Mouse (Mus musculus): Measurements from ENCODE around the gene Ppp1r3c.

Gene Ppp1r3c

DNA sequence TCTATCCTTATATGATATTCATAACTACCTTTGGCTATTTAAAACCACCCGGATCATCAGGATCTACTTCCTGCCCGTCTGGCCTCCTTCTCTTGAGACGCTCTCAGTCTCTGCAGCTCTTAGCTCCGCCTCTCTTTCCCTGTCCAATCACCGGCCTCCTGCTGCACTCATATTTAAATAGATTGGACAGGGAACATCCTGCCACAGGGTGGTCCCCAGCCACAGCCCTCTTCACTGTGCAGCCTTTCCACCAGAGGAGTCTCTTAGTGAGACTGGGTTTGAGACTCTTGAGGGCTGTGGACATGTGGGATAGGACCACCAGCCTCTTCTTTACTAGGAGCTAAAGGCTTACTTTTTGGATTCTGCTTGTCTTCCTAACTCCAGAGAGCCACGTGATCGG is 20.2 kb downstream of the Ppp1r3c start:
- no peak for DNase-seq (ENCODE audit: low read depth)

DNA sequence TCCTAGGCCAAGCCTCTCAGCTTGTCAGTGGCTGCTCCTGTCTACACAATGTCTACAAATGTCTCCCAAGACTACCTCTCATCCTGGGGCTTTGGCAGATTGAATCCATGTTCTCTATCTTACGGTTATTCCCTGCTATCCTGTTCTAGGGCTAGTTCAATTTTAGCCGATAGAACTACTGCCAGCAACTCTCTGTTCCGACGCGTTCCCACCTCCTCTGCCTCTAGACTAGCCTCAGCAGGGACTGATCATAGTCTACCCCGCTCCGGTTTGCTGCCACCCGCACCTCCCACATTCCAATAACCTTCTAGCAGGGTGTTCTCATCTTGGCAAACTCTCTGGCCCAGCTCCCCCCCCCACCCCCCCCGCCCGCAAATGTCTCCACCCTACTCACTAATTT is 20.9 kb downstream of the Ppp1r3c start:
- no peak for DNase-seq (ENCODE audit: low read depth)

DNA sequence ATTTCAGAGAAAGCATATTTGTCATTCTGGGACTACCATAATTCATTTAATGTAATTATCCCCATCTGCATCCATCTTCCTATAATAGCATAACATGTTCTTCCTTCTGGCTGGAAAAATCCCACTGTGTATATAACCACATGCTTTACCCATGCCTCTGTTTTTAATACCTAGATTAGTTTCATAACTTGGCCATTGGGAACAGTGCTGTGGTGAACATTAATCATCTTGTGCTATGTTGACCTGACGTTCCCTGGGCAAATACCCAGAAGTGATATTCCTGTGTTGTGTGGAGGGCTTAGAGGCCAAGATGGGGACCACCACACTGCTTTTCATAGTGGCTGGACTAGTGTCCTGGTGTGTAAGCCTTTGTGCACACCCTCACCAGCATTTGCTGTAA is 22.0 kb downstream of the Ppp1r3c start:
- DNase-seq (ENCODE audit: low read depth) = no peak

DNA sequence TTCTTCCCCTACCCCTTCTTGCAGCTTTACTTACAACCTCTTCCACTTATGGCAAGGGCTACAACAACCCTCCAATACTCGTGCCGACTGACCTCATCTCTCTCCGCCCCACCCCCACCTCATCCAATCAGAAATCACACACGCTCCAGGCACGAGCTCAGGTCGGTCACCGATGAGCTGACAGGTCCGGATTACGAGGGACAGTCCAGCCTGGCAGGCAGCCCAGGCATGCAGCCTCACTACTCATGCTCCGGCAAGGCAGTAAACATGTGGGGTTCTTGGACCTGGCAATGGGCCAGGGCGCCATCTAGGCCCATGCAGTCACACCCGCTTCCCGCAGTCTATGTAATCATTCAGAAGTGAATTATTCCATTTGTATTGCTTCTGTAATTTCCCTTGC is 23.4 kb downstream of the Ppp1r3c start:
- no peak for DNase-seq (ENCODE audit: low read depth)

DNA sequence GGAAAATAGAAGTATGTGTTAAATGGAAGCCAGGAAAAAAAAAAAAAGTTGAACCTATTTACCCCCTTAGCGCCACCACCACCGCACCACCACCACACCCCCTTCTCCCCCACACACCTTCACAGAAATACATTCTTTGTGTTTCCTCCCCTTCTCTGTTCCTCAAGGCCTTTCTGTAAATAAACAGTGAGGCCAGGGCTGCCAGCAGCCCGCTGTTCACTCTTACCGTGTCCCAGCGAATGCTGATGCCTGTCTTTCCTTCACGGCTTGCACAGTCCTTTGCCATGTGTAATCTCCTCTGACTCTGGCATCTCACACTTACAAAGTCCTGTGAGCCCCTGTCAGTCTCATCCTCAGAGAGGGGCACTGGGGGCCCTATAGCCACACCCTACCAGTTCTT is 30.3 kb downstream of the Ppp1r3c start:
- DNase-seq (ENCODE audit: low read depth) = no peak

DNA sequence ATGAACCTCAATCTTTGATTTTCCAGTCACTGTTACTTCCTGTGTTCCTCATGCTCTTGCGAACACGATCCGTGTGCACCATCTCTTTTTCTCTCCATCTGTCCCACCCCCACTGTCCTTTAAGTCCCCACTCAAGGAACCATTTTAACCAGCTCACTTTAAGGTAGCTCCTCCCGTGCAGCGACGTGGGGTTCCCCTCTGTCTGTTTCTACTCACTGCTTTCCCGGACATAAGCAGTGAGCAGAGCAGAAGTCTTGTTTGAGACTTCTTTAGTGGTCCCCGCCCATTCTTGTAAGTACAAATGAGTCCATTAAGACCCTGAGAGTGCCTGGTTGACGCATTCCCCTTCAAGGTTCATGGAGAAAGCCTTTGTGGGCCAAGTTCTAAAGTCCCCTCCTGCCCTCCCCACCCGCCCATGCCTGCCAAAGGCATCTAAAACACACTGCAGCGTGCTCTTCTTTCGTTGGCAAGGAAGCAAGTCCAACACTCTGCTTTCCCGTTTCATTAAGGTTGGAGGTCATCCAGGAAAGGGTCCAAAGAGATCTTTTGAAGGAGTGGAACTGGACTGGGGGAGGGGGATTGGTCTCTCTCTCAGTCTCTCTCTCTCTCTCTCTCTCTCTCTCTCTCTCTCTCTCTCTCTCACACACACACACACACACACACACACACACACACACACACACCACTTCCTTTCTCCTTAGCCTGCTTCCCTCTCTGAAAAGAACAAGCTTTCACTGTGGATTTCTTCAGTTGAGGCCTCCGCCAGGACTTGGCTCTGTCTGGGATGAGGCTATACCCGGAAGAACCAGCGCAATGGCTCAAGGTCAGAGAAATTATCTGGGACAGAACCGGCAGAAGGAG is 30.9 kb downstream of the Ppp1r3c start:
- peak; percentile 28 for DNase-seq (ENCODE audit: low read depth)

DNA sequence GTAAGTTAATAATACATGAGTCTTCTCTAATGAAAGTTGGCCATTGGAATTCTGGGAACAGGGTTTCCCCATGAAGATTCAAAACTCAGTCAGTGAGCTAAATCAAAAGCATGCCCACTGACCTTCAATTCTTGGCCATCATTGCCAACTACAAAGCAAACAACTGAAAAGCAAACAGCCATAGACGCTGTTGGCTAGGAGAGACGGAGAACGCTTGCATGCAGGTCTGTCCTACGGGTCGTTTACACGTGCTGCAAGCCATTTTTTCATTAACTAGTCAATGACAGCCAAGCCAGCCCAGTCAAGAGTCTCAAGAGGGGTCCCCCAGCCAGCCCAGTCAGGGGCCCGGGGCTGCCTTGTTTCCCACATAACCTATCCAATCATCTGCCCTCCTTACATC is 31.7 kb downstream of the Ppp1r3c start:
- no peak for DNase-seq (ENCODE audit: low read depth)

DNA sequence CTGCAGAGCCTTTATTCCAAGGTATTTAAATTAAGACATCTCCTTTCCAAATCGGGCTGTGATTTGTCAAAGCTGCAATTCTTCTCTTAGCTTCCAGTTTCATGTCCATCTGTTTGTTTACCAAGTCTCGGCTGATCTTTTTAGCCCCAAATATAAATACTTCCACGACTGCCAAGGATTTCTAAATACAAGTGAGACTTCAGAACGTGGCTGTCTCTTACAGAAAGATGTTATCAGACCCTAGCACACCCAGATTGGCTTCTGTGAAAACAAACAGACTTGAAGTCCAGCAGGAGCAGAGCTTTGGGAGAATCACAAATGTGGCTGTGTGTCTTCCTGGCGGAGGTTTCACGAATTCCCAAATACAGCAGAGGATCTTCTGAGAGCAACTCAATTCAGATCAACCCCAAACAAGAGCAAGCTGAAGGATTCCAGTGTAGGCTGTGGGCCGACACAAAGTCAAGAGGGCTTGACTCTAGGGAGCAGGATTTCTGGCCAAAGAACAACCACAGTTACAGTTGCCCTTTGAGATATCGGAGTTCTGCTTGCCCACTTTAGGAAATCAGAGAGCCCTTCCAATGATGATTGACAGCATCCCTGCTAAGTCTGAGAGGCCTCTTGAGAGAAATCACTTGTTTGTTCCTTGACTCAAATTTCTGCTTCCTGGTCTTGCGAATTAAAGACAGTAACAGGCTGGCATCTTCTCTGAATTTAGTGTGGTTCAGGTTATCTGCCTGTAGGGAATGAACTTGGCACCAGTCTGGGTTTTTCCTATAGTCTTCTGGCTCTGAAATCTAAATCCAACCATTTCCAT is 34.4 kb downstream of the Ppp1r3c start:
- no peak for DNase-seq (ENCODE audit: low read depth)

DNA sequence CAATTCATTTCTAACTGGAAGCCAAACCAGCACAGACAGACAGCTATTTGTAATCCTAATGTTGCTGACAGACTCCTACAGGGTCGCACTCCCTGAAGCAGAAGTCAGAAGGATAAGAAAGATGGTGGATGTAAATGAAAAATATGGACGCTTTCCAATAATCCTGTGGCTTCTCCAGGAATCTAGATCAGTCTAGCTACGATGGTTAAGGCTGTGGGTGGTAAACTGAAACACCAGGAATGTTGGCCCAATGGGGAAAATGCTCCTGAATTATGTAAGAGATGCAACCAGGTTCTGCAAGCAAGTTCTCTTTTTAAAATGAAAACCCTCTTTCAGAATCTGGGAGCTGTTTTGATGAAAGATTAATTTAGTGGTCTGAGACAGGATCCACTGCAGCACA is 35.1 kb downstream of the Ppp1r3c start:
- DNase-seq (ENCODE audit: low read depth) = no peak

DNA sequence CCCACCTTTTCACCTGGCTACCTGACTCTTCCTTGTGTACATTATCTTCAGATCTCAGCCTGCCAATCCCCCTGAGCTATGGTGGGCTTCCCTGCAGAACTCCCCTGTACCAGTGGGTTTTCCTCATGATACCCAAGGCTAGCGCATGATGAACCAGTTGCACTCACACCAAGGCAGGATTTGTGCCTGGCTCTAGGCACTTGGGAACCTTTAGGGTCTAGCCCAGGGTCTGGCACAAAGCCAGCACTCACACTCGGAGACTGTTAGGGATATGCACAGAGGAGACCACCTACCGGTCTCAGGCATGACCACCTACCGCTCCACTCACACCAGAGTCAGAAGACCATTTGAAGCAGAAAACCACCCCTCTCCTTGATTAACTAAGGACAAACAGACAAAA is 35.5 kb downstream of the Ppp1r3c start:
- no peak for DNase-seq (ENCODE audit: low read depth)

DNA sequence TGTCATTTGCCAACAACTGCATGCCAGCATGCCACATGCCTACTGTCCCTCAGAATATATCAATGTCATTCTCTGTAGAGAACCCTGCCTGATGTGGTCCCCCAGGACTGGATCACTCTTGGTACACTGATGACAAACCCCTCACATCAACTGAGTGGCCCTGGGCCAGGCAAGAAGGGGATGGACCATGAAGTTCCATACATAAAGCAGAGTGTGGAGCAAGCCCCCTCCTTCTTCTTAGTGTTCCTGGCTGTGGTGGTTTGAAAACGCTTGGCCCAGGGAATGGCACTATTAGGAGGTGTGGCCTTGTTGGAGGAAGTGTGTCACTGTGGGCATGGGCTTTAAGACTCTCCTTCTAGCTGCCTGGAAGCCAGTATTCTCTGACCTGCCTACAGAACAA is 37.3 kb downstream of the Ppp1r3c start:
- DNase-seq (ENCODE audit: low read depth) = no peak

DNA sequence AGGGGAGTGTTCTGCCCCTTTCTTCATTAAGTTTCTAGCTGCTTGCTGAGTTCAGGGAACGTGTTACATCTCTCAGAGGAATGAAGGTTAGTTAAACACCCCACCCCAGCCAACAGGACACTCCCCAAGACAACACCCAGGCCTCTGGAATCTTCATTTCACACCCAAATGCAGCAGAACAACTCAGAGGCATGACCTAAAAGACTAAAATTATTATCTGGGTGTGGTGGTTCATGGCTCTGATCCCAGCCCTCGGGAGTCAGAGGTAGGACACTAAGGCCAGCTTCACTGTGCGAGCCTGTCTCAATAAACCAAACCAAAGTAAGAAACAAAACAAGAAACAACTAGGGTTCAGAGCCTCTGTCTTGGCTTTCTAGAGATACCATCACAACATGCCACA is 38.3 kb downstream of the Ppp1r3c start:
- DNase-seq (ENCODE audit: low read depth) = no peak

DNA sequence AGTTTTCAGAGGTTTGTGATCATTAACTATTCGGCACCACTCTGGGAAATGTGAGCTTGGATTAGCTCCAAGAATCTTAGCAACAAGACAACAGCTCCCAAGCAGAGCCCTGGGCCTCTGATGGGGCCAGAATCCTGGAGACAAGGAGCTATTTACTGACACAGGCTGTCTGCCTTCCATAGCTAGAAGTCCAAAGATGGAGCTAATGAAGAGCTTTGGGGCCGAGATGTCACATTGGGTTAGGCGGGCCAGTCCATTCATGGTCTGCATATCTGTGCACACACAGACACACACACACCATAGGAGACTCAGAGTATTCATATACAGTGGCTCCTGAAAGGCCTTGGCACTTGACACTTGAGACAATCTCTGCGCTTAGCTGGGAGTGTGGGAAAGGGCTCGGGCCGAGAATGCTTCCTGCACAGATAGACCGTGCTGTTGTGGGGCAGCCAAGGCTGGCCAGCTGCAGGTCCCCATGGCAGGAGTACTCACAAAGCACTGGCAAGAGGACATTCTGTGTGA is 39.8 kb downstream of the Ppp1r3c start:
- DNase-seq (ENCODE audit: low read depth) = no peak

DNA sequence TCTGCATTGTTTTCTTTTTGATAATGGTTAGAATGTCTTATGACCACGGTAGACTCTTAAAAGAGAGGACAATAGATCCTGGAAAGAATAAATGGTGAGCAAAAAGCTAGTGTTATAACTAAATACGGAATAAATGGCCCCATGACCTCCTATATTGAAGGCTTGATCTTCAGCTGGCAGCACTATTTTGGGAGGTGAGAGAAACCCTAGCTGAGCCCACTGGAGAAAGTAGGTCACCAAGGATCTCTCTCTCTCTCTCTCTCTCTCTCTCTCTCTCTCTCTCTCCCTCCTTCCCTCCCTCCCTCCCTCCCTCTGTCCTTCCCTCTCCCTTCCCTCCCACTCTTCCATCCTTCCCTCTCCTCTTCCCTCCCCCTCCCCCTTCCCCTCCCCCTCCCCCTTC is 42.9 kb downstream of the Ppp1r3c start:
- DNase-seq (ENCODE audit: low read depth) = no peak

DNA sequence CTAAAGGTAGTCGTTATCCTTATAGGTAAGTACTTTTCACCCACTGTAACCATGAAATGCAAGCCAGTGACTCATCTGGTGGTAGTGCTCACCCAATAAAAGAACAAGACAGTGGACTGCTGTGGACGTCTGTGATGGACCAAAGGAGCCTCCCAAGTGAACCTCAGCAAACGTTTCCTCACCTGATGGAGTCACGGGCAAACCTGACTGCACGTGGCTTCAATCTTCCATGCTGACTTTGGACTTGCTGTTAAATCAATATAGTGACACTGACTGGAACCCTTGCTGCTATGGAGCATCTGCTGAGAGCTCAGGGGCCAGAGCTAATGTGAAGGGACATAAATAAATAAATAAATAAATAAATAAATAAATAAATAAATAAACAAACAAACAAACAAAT is 44.5 kb downstream of the Ppp1r3c start:
- DNase-seq (ENCODE audit: low read depth) = no peak

DNA sequence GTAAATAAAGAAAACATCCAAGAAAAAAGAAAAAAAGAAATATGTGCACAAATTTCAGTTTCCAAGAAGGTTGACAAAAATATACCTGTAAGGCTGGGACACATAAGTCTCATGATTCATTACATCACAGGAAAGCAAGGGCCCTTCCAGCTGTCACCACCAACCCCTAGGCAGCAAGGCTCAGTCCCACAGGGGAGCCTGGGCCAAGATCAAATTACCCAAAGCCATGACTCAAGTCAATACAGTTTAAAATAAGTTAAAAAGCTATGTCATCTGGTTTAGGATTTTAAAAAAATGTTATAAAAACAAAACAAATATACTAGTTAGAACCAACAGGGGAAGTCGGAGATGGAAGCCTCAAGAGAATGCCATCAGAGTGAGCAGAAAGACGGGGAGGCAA is 45.2 kb downstream of the Ppp1r3c start:
- DNase-seq (ENCODE audit: low read depth) = no peak

DNA sequence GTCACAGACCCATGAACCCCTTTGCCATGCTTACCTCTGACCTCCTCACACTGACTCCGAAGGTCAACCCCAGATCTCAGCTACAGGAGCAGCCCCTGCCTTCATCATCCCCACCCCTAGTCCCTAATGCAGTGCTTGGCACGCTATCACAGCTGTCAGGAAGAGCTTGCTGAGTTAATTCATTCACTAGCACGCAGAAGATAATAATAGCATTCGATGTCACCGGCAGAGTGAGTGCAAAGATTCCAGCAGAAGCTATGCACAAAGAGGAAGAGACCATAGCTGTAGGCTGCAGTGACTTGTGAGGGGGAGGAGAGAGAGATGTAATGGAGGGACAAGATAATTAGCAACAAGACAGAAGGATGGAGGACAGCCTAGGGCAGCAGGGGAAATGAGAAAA is 47.2 kb downstream of the Ppp1r3c start:
- no peak for DNase-seq (ENCODE audit: low read depth)

DNA sequence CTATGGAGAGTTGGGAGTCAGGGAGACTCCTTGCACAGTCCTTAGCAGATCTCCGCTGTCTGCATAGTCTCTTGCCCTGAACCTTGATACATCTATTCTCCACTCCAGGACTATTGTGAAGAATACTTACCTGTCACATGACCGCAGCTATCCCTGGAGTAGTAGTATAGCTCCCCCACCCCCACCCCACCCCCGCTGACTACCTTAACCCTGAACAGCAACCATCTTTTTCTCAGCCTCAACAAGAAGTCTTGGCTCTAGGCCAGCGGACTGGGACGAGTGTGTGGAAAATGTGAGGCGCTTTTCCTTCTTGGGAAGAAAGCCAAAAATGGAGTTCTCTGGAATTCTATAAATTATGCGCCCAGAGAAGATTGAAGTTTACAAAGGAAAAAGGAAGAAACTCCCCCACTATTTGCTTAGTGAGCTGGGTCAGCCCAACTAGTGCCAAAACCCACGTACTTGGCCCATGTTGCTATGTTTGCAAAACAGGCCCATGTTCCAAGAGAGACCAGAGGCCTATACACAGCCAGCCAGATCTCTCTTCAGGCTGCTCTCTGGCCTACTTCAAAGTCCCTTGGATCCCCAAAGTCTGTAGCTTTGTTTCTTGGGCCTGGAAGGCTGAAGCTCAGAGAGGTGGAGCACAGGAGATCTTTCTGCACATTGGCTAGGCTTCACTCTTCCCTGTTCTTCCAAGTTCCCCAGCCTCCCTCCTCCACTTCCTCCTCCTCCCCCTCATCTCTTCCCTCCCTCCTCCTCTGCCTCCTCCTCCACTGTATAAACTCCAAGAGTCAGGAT is 48.4 kb downstream of the Ppp1r3c start:
- no peak for DNase-seq (ENCODE audit: low read depth)

DNA sequence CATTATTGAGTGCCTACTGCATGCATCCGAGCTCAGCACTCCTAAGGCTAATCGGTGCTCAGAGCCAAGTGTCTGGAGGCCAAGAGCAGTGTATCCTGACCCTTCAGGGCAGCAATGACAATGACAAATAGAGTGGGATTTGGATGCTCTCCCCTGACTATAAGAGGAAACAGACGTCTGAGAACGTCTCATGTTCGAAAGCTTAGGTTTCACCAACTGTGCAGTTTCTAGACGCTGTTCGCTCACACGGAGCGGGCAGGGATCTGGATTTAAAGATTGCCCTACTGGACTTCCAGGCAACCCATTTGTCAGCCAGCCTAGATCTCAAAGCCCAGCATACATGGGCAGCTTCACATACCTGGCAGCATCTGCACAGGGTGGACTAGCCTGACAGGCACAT is 49.4 kb downstream of the Ppp1r3c start:
- no peak for DNase-seq (ENCODE audit: low read depth)

DNA sequence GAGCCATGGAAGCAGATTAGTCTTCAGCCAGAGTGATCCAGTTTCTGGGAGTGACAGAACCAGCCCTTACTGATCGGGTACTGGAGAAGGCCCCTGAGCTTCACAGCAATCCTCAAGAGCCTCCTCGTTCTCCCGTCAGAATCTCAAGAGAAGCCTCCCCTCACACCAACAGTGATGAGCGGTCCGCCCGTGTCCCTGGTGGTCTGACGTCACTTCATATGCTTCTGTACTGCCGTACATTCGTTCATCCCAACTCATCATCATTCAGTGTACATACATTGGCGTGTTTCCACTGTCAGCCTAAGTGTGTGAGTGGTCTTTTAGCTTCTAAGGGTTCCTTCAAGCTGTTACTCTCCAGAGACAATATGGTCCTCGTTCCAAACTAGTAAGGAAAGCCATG is 50.4 kb downstream of the Ppp1r3c start:
- DNase-seq (ENCODE audit: low read depth) = no peak

DNA sequence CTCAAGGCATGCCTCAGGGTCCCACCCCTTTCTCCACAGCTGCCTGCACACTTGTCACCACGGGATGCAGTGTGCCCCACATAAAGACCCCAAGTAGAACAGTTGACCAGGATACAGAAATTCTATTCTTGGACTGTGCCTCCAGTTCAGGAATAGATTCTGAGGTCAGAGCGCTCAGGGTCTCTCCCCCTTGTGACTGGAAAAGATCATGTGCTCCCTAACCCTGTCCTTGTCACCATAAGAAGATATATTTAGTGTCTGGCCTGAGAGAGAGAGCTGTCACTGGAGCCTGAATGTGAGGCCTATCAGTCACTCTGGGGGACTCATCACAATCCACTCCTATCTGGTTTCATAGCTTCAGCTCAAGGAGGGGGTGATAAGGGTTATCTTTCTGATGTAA is 53.9 kb downstream of the Ppp1r3c start:
- DNase-seq (ENCODE audit: low read depth) = no peak

Data from naive thymus-derived CD4-positive, alpha-beta T cell, adult 2 months (primary cell).